Mouse (Mus musculus) hindbrain, embryonic 14.5 days (tissue): ENCODE results near the gene Osm. TPM values are rescaled to one million over a fixed set of nuclear protein-coding genes. Genes with fewer than 3 reads are reported as not detected.
A peak's percentile ranks its signal among the peaks of the same experiment; 100 is the strongest.

Experiments used
- ATAC-seq: fragments of 200-750 bp; cut with Nextera tagmentation; 2 replicates; pipeline ENCODE4 v1.8.0; 2017; ENCODE audit warnings: moderate number of reproducible peaks, mild to moderate bottlenecking, moderate TSS enrichment, moderate library complexity; ENCODE audit not compliant: low FRiP score
- DNase-seq: peaks from one replicate; pipeline ENCODE4 v3.0.0-alpha.2; 2015; ENCODE audit warnings: low spot score
- H3K27ac ChIP-seq: fragments of 300-500 bp; sonication (generic); 2 replicates; pipeline ENCODE4 v1.5.1; 2014; ENCODE audit warnings: mild to moderate bottlenecking, moderate library complexity
- H3K27me3 ChIP-seq: fragments of 300-500 bp; sonication (generic); 2 replicates; pipeline ENCODE4 v1.6.1; 2014; ENCODE audit warnings: mild to moderate bottlenecking, low read length, mixed read lengths; ENCODE audit not compliant: control insufficient read depth, insufficient read depth
- H3K36me3 ChIP-seq: fragments of 300-500 bp; sonication (generic); replicated peaks from 2 replicates; pipeline ENCODE4 v1.6.1; 2014; ENCODE audit not compliant: control insufficient read depth, insufficient read depth
- H3K4me1 ChIP-seq: fragments of 300-500 bp; sonication (generic); replicated peaks from 2 replicates; pipeline ENCODE4 v1.6.1; 2014; ENCODE audit warnings: antibody characterized with exemption, low read length, mixed read lengths; ENCODE audit not compliant: control insufficient read depth, insufficient read depth
- H3K4me2 ChIP-seq: fragments of 300-500 bp; sonication (generic); replicated peaks from 2 replicates; pipeline ENCODE4 v1.6.1; 2014; ENCODE audit warnings: mild to moderate bottlenecking, moderate library complexity
- H3K4me3 ChIP-seq: fragments of 300-500 bp; sonication (generic); replicated peaks from 2 replicates; pipeline ENCODE4 v1.5.1; 2014; ENCODE audit warnings: mild to moderate bottlenecking, low read length
- H3K9ac ChIP-seq: fragments of 300-500 bp; sonication (generic); 2 replicates; pipeline ENCODE4 v1.6.1; 2014
- H3K9me3 ChIP-seq: fragments of 300-500 bp; sonication (generic); 2 replicates; pipeline ENCODE4 v1.6.1; 2016; ENCODE audit warnings: low read length; ENCODE audit not compliant: control insufficient read depth
- WGBS: fragments of 180-500 bp; shearing (Covaris S2); extraction: QIAGEN DNeasy Blood & Tissue Kit; methylation state at CpG from one replicate; pipeline ENCODE4 v1.1.7; 2014; 5-methylcytosine and 5-hydroxymethylcytosine counted together
- polyA plus RNA-seq: library from polyadenylated mRNA; unstranded; fragments of >200 nt; fragmentation: Nextera tagmentation; extraction: Ambion mirVana; gene quantifications from 2 replicates; pipeline ENCODE4 v1.2.1, GENCODE M21; 2014

Osm gene
- polyA plus RNA-seq, 1 experiment from 2014 or later: not detected

DNA sequence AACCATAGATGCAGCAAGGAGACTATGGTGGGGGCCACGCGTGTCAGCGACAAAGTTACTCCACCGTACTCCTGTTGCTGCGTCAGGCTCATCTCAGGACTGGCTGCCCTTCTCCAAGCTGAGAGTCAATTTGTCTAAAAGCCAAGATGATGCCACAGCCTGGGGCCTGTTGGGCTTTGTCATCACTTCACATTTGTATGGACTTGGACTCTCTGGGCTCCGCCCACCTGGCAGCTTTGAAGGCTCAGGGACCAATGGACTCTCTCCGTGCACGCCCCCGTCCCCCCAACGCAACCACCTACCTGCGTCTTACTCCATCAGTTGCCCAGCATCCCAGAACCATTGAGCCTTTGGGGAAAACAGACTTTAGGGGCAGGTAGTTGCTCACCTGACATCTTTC lies 35.3 kb downstream of the Osm start:
- peaks cover 18% of the 10 kb centered on the region for H3K27me3 ChIP-seq
- 55% methylated on average over 11 of the region's 11 CpGs for WGBS
- H3K4me3 ChIP-seq: no peak overlapping the region
- ATAC-seq (no peak), DNase-seq (no peak)
- H3K27ac ChIP-seq: no peak overlapping the region
- no peak overlapping the region for H3K4me2 ChIP-seq
- H3K9me3 ChIP-seq: no peaks in the 10 kb centered on the region
- H3K4me1 ChIP-seq: no peaks in the 10 kb centered on the region
- no peaks in the 10 kb centered on the region for H3K36me3 ChIP-seq
- H3K9ac ChIP-seq: no peak overlapping the region

DNA sequence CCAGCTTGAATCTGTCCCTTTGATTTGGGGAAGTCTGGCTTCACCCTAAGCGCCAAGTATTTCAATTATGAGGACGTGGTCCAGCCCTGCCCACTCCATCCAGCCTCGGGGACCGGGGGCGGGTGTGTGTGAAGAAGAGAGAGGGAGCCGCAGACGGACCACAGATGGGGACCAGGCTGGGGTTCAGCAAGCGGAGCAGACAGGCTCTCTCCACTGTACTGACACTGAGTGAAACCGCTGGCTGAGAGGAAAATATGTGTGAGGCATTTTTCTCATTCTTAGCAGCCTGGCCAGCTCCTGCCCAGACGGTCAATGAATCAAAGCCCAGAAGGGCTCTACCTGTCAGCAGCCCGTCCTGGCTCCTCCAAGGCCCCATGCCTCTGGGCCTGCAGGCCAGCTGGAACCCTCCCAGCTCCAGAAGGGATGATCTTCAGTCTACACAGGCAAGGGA lies 40.2 kb downstream of the Osm start:
- Histone ChIP-seq H3K36me3 (no peaks in the 10 kb centered on the region), H3K4me2 (no peak overlapping the region), H3K27ac (no peak overlapping the region), H3K27me3 (no peaks in the 10 kb centered on the region), H3K4me1 (no peaks in the 10 kb centered on the region), H3K9me3 (no peaks in the 10 kb centered on the region), H3K9ac (no peak overlapping the region), H3K4me3 (no peak overlapping the region)
- no peak for DNase-seq
- WGBS: 58% methylated on average over 11 of the region's 11 CpGs
- no peak for ATAC-seq

DNA sequence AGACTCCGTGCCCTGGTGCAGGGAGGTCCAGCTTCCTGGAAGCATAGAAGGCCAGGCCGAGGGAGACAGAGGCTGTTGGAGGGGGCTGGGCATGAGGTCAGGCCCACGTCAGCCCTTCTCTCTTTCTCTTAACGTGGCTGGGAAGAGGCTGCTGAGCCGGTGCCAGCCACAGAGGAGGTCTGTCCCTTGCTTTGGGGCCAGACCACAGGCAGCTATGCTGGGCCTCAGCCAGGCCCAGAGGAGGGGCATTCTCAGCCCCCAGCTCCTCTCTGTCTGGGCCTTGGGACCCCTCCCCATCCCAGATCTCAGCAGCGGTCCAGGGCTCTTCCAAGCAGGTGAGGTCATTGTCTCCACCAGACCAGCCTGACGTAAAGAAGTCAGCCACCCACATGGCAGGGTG lies 43.7 kb downstream of the Osm start:
- H3K36me3 ChIP-seq: no peaks in the 10 kb centered on the region
- DNase-seq (no peak), ATAC-seq (peak; percentile 31; the same call in 1 of the 2 replicates)
- no peak overlapping the region for H3K4me3 ChIP-seq
- no peak overlapping the region for H3K9ac ChIP-seq
- H3K27me3 ChIP-seq: no peaks in the 10 kb centered on the region
- no peaks in the 10 kb centered on the region for H3K4me1 ChIP-seq
- 52% methylated on average over 7 of the region's 7 CpGs for WGBS
- no peak overlapping the region for H3K27ac ChIP-seq
- H3K9me3 ChIP-seq: no peaks in the 10 kb centered on the region
- no peak overlapping the region for H3K4me2 ChIP-seq

DNA sequence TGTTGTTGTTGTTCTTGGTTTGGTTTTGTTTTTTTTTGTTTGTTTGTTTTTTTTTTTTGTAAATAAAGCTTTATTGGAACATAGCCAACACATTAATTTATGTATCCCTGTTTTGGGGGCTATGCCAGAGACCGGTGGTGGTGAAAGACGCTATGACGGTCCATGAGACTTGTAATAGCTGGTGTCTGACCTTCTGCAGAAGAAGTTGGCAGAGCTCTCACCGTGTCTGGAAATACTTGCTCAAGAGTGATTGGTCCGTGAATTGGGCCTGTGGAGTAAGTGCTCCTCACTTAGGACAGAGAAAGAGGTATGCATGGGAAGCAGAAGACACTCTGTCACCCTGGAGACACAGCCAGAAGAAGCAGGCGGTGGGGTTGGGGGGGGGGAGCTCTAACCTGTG lies 45.6 kb downstream of the Osm start:
- whole genome bisulfite sequencing: 77% methylated on average over 6 of the region's 6 CpGs
- no peaks in the 10 kb centered on the region for H3K27me3 ChIP-seq
- ATAC-seq (no peak), DNase-seq (no peak)
- H3K9me3 ChIP-seq: no peaks in the 10 kb centered on the region
- no peaks in the 10 kb centered on the region for H3K36me3 ChIP-seq
- H3K4me2 ChIP-seq: no peak overlapping the region
- H3K27ac ChIP-seq: no peak overlapping the region
- no peaks in the 10 kb centered on the region for H3K4me1 ChIP-seq
- H3K4me3 ChIP-seq: no peak overlapping the region
- H3K9ac ChIP-seq: no peak overlapping the region

DNA sequence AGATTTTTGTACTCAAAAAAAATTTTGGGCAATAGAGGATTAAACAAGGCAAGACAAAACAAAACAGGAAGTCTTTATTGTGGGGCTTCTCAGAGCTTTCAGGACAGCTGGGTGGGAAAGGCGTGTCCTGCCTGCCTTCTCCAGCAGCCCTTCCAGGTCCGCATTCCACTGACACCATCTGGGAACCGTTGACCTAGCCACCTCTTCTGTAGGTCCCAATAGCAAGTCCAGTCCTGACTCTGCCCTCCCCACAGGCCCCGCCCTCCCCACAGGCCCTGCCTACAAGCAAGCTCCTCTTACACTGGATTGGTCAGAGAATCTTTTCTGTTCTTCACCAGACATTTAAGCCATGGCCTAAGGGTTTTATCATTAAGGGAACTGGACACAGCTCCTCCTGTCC lies 47.4 kb downstream of the Osm start:
- H3K27ac ChIP-seq: no peak overlapping the region
- H3K36me3 ChIP-seq: no peaks in the 10 kb centered on the region
- ATAC-seq: no peak
- H3K4me3 ChIP-seq: no peak overlapping the region
- H3K27me3 ChIP-seq: no peaks in the 10 kb centered on the region
- no peak overlapping the region for H3K4me2 ChIP-seq
- DNase-seq: no peak
- no peaks in the 10 kb centered on the region for H3K4me1 ChIP-seq
- 27% methylated on average over 4 of the region's 4 CpGs for WGBS
- no peaks in the 10 kb centered on the region for H3K9me3 ChIP-seq
- H3K9ac ChIP-seq: no peak overlapping the region

DNA sequence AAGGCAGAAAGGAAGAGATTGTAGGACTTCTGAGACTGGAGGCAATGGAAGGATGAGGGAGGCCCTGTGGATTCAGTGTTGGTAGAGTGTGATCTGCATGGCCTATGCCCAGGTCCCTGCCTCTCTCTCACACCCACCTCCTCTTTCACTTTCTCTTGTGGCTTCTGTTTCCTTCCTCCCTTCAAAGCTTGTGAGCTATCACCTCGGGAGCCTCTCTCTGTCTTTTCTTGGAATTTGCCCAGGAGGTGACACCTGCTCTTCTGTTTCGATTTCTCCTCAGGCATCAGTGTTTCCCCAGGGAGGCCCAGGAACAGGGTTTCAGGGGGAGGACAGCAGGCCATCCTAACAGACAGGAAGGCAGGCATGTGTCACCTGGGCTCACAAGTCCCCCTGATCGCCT lies 53.1 kb downstream of the Osm start:
- ATAC-seq: no peak
- WGBS: 66% methylated on average over 3 of the region's 3 CpGs

More for the DNA sequence above, 53.1 kb downstream of the Osm start:
- Histone ChIP-seq H3K27me3 (no peaks in the 10 kb centered on the region), H3K4me1 (no peaks in the 10 kb centered on the region), H3K4me2 (no peak overlapping the region), H3K27ac (no peak overlapping the region), H3K4me3 (no peak overlapping the region), H3K9ac (no peak overlapping the region), H3K36me3 (no peaks in the 10 kb centered on the region), H3K9me3 (no peaks in the 10 kb centered on the region)
- no peak for DNase-seq

Other genes starting within 250 kb of the Osm start
- gene Sec14l4, start 205.0 kb upstream of the Osm start, polyA plus RNA-seq: not detected in 2 replicates
- gene Sec14l3, start 171.6 kb upstream of the Osm start, polyA plus RNA-seq: 0.54 and 0.63 TPM in 2 replicates
- 9.3 and 10.6 TPM in 2 replicates for gene Mtfp1, start 141.0 kb upstream of the Osm start, polyA plus RNA-seq
- gene Sec14l2, start 113.0 kb upstream of the Osm start, polyA plus RNA-seq: 3.6 and 4.1 TPM in 2 replicates
- gene Rnf215, start 101.2 kb upstream of the Osm start, polyA plus RNA-seq: 46.4 and 48.2 TPM in 2 replicates
- gene Ccdc157, start 76.1 kb upstream of the Osm start, polyA plus RNA-seq: 6.3 and 7.3 TPM in 2 replicates
- gene Sf3a1, start 76.1 kb upstream of the Osm start, polyA plus RNA-seq: 49.3 and 54.7 TPM in 2 replicates
- 23.7 and 25.6 TPM in 2 replicates for gene Tbc1d10a, start 49.6 kb upstream of the Osm start, polyA plus RNA-seq
- 3.8 and 4.5 TPM in 2 replicates for gene Castor1, start 18.2 kb upstream of the Osm start, polyA plus RNA-seq
- 0.29 TPM in 1 of 2 replicates, not detected in the other for gene Lif, start 21.1 kb downstream of the Osm start, polyA plus RNA-seq
- gene Hormad2, start 204.7 kb downstream of the Osm start, polyA plus RNA-seq: 0.24 TPM in 1 of 2 replicates, not detected in the other